Mouse (Mus musculus): ENCODE results near the gene Wfdc15a. TPM values are rescaled to one million over a fixed set of nuclear protein-coding genes. Genes with fewer than 3 reads are reported as not detected.
A peak's percentile ranks its signal among the peaks of the same experiment; 100 is the strongest.

Gene Wfdc15a
- polyA plus RNA-seq, 1 experiment from 2014 or later, result not detected

- no peak overlapping the region for H3K27ac ChIP-seq (replicated peaks)
- peaks cover 53% of the 10 kb centered on the region for H3K27me3 ChIP-seq (replicated peaks)
- H3K4me3 ChIP-seq, result no peak overlapping the region
- H3K9me3 ChIP-seq, result no peaks in the 10 kb centered on the region
- WGBS, result 68% methylated on average over 3 of the region's 3 CpGs
- H3K9ac ChIP-seq, result no peak overlapping the region
- no peak for ATAC-seq (ENCODE audit: extremely low read depth, insufficient number of reproducible peaks, low FRiP score, low TSS enrichment)
- H3K4me2 ChIP-seq, result no peak overlapping the region
- H3K36me3 ChIP-seq, result no peaks in the 10 kb centered on the region
- peaks cover 28% of the 10 kb centered on the region for H3K4me1 ChIP-seq
These were observed 24.1 kb downstream of the Wfdc15a start for GRCm38 (mm10) chr2:164175850-164176249.

DNA sequence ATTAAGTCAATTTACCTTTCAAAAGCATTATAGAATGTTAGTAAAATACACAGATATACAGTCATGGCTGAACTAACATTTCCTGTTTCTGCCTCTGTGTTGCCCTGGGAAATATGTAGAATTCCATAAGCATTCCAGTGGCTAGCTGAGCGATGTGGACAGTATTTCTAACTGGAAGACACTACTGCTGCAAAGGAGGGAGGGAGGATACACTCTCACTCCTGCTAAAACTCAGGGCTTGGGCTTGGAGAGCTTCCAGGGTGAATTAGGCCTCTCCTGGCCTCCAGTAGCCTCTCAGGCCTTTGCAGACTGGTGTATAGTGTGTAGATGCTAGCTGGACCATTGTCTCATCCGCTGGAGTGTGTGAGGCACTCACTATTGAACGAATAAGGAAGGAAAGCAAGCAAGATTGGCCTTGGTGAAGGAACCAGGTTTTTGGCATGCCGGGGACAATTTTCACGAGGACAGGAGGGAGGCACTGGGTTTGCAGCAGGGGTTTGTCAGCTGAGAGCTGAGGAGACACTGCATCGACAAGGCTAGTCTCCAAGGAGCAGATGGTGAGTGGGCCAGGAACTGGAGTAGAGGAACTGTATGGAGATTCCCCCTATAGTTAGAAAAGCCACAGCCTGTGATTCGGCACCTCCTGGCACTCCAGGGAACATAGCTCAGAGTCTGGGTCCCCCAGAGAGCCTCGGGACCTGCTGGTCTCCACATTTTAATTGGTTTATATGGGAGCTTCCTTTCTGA is 25.1 kb downstream of the Wfdc15a start:
- H3K27ac ChIP-seq (replicated peaks), result no peak overlapping the region
- peaks cover 62% of the 10 kb centered on the region for H3K27me3 ChIP-seq (replicated peaks)
- H3K9me3 ChIP-seq, result no peaks in the 10 kb centered on the region
- H3K4me2 ChIP-seq, result no peak overlapping the region
- ATAC-seq (ENCODE audit: extremely low read depth, insufficient number of reproducible peaks, low FRiP score, low TSS enrichment), result no peak
- no peak overlapping the region for H3K9ac ChIP-seq
- H3K4me3 ChIP-seq, result no peak overlapping the region
- peaks cover 35% of the 10 kb centered on the region for H3K4me1 ChIP-seq
- no peaks in the 10 kb centered on the region for H3K36me3 ChIP-seq
- WGBS, result 57% methylated on average over 8 of the region's 8 CpGs

DNA sequence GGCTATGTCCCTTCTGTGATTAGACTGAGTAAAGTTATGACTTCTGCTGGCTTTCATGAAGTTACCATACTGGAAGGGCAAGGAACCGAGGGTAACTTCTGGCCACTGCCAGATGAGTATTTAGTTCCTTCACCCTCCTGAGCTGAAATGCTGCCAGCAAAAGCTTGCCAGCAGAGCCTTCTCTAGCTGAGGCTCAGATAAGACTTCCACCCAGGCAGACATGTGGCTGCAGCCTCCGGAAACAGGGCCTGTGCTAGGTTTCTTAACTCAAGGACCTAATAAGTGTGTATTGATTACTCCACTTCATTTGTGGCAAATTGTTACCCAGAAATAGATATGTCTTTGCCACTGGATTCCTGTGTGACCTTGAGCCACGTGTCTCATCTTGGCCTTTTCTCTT is 26.5 kb downstream of the Wfdc15a start:
- H3K4me3 ChIP-seq, result no peak overlapping the region
- H3K27ac ChIP-seq (replicated peaks), result peak overlapping the region; percentile 43
- WGBS, result 23% methylated on average over 3 of the region's 3 CpGs
- peaks cover 38% of the 10 kb centered on the region for H3K4me1 ChIP-seq
- H3K27me3 ChIP-seq (replicated peaks), result peaks cover 68% of the 10 kb centered on the region
- no peaks in the 10 kb centered on the region for H3K36me3 ChIP-seq
- H3K9me3 ChIP-seq, result no peaks in the 10 kb centered on the region
- no peak for ATAC-seq (ENCODE audit: extremely low read depth, insufficient number of reproducible peaks, low FRiP score, low TSS enrichment)
- no peak overlapping the region for H3K4me2 ChIP-seq
- H3K9ac ChIP-seq, result no peak overlapping the region

DNA sequence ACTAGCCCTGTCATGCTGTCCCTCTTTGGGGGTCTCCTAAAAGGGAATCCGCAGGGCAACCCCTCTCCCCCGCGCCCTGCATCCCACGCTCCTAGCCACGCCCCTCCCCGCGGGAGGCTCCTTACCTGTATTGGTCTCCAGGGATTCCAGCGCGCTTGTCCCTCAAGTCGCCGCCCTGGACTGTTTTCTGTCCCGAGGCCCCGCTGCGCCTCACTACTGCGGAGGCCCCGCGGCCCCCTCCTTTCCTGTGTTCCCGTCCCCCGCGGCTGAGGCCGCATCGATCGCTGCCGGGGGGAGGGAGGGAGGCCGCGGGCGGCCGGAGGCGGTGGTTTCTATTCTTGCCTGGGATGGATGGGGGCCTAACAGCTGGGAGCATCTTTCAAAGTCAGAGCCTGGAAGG is 29.0 kb downstream of the Wfdc15a start, which contains the start of gene Kcns1:
Kcns1 (minus strand) TSS at position 212 of the 400 bp plus-strand sequence.
- ATAC-seq (ENCODE audit: extremely low read depth, insufficient number of reproducible peaks, low FRiP score, low TSS enrichment), result no peak
- Histone ChIP-seq H3K36me3 (no peaks in the 10 kb centered on the region), H3K9me3 (no peaks in the 10 kb centered on the region), H3K9ac (peak within 1 kb of the TSS; percentile 71), H3K27me3 (replicated peaks) (peaks cover 74% of the 10 kb centered on the region), H3K4me3 (peak within 1 kb of the TSS; percentile 47), H3K27ac (replicated peaks) (no peak within 1 kb of the TSS), H3K4me2 (peak within 1 kb of the TSS; percentile 73), H3K4me1 (peaks cover 46% of the 10 kb centered on the region)
- 2% methylated on average over 29 of the region's 29 CpGs for WGBS

- no peak overlapping the region for H3K27ac ChIP-seq (replicated peaks)
- no peak for ATAC-seq (ENCODE audit: extremely low read depth, insufficient number of reproducible peaks, low FRiP score, low TSS enrichment)
- no peaks in the 10 kb centered on the region for H3K36me3 ChIP-seq
- H3K27me3 ChIP-seq (replicated peaks), result peaks cover 80% of the 10 kb centered on the region
- peak overlapping the region; percentile 71; the same call in 1 of the 2 replicates for H3K9ac ChIP-seq
- H3K4me1 ChIP-seq, result peaks cover 46% of the 10 kb centered on the region
- no peaks in the 10 kb centered on the region for H3K9me3 ChIP-seq
- WGBS, result 10% methylated on average over 11 of the region's 11 CpGs
- peak overlapping the region; percentile 47; the same call in 1 of the 2 replicates for H3K4me3 ChIP-seq
- peak overlapping the region; percentile 73 for H3K4me2 ChIP-seq
These were observed 29.6 kb downstream of the Wfdc15a start for GRCm38 (mm10) chr2:164170326-164170725.

- peak overlapping the region; percentile 50; the same call in 1 of the 2 replicates for H3K9ac ChIP-seq
These were observed 31.4 kb downstream of the Wfdc15a start for GRCm38 (mm10) chr2:164168571-164168946.

DNA sequence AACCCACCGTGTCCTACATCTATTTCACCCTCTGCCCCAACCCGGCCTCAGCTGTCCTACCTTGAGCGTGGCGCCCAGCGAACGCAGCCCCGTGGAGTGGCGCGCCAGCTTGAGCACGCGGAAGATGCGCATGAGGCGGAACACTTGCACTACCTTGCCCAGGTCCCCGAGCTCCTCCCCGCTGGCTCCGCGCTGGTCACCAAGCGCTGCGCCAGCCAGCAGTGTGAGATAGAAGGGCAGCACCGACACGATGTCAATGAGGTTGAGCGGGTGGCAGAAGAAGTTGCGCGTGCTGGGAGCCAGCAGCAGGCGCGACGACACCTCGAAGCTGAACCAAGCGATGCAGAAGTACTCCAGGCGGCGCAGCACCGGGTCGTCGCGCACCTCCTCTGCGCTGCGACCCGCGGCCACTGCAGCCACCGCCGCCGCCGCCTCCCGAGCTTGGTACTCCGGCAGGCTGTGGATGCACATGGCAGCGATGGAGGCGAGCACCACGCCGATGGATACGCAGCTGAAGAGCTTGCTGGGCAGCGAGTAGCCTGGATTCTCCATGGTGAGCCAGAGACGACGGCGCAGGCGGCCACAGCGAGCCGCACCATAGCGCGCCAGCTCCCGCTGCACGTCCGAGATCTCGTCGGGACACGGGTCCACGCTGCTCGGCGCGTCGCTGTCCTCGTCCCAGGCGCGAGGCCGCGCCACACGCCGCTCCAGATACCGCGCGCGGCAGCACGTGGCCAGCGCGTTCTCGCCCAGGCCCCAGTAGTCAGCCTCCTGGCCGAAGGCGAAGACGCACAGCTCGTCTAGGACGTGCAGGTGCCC is 32.0 kb downstream of the Wfdc15a start:
- H3K4me3 ChIP-seq, result peak overlapping the region; percentile 45
- peak overlapping the region; percentile 67 for H3K4me2 ChIP-seq
- ATAC-seq (ENCODE audit: extremely low read depth, insufficient number of reproducible peaks, low FRiP score, low TSS enrichment), result no peak
- peak overlapping the region; percentile 50 for H3K9ac ChIP-seq
- H3K27me3 ChIP-seq (replicated peaks), result peaks cover 96% of the 10 kb centered on the region
- no peaks in the 10 kb centered on the region for H3K9me3 ChIP-seq
- WGBS, result 13% methylated on average over 88 of the region's 90 CpGs
- no peaks in the 10 kb centered on the region for H3K36me3 ChIP-seq
- peaks cover 27% of the 10 kb centered on the region for H3K4me1 ChIP-seq
- H3K27ac ChIP-seq (replicated peaks), result no peak overlapping the region

More at GRCm38 (mm10) chr2:164168571-164168946, 31.4 kb downstream of the Wfdc15a start:
- H3K27ac ChIP-seq (replicated peaks), result no peak overlapping the region
- no peaks in the 10 kb centered on the region for H3K9me3 ChIP-seq
- peak overlapping the region; percentile 45 for H3K4me3 ChIP-seq
- no peak for ATAC-seq (ENCODE audit: extremely low read depth, insufficient number of reproducible peaks, low FRiP score, low TSS enrichment)
- WGBS, result 11% methylated on average over 28 of the region's 42 CpGs
- peaks cover 90% of the 10 kb centered on the region for H3K27me3 ChIP-seq (replicated peaks)
- peak overlapping the region; percentile 67 for H3K4me2 ChIP-seq
- no peaks in the 10 kb centered on the region for H3K36me3 ChIP-seq
- peaks cover 32% of the 10 kb centered on the region for H3K4me1 ChIP-seq

DNA sequence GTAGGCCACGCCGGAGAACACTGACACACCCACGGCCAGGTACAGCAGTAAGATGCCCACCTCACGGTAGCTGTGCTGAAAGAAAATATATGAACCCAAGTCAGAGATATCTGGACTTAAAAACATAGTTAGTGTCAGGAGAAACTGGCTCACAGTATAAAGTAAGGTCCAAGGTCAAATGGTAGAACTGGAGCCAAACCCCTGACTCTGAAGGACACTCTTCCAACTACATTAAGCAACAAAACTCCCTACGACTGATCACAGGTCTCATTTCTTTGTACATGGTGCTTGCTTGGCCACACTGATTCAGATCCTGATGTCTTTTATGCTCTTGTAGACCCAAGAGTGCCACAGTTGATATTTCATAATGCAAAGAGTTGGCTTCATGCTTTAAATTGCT is 35.0 kb downstream of the Wfdc15a start:
- Histone ChIP-seq H3K4me3 (no peak overlapping the region), H3K4me2 (no peak overlapping the region), H3K27me3 (replicated peaks) (peaks cover 75% of the 10 kb centered on the region), H3K27ac (replicated peaks) (no peak overlapping the region), H3K4me1 (peaks cover 11% of the 10 kb centered on the region), H3K9ac (no peak overlapping the region), H3K9me3 (no peaks in the 10 kb centered on the region), H3K36me3 (no peaks in the 10 kb centered on the region)
- ATAC-seq (ENCODE audit: extremely low read depth, insufficient number of reproducible peaks, low FRiP score, low TSS enrichment), result no peak
- WGBS, result 82% methylated on average over 5 of the region's 5 CpGs

DNA sequence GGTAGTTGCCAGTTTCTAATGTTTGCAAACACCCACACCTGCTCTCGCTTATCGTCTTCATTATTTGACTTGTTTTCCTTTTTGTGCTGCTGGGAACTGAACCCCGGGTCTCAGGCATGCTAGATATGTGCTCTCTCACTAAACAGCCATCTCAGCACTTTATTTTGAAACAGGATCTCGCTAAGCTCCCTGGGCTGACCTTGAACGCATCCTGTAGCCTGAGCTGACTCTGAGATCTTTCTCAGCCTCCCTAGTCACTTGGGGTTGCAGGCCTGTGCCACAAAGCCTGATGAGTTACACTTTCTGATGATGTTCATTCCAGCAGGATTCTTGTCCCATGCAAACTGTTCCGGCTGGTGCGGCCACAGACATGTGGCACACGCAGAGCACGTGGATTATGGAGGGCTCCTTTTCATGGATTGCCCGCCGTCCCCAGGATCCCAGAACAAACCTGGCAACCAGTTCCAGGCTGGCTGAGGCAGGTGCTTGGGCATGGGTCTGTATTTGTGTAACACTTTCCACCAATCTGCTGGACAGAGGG is 38.3 kb downstream of the Wfdc15a start:
- 72% methylated on average over 11 of the region's 11 CpGs for WGBS
- no peak overlapping the region for H3K27ac ChIP-seq (replicated peaks)
- peaks cover 4% of the 10 kb centered on the region for H3K36me3 ChIP-seq

DNA sequence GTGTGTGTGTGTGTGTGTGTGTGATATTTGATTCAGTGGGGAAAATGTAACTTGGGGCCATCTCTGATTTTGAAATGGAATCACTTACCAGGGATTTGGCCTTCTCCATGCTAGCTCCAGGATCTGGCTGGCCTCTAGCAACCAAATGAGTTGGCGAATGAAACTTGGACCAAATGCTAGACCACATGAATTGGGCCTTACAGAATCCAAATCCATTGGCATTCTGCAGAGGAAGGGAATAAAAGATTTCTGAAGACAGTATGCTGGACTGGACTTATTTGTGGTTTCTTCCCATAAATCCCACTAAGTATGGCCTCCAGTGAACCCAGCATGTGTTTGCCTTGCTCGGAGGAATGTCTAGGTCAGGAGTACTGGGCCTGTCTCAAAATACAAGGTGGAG is 41.1 kb downstream of the Wfdc15a start:
- Histone ChIP-seq H3K27me3 (replicated peaks) (peaks cover 15% of the 10 kb centered on the region; the same call in 1 of the 2 replicates), H3K27ac (replicated peaks) (no peak overlapping the region), H3K36me3 (peaks cover 26% of the 10 kb centered on the region), H3K4me1 (no peaks in the 10 kb centered on the region), H3K9ac (no peak overlapping the region), H3K4me2 (no peak overlapping the region), H3K9me3 (no peaks in the 10 kb centered on the region), H3K4me3 (no peak overlapping the region)
- no peak for ATAC-seq (ENCODE audit: extremely low read depth, insufficient number of reproducible peaks, low FRiP score, low TSS enrichment)
- 89% methylated on average over 2 of the region's 2 CpGs for WGBS

More for the DNA sequence above, 38.3 kb downstream of the Wfdc15a start:
- Histone ChIP-seq H3K27me3 (replicated peaks) (peaks cover 42% of the 10 kb centered on the region), H3K4me3 (no peak overlapping the region), H3K9me3 (no peaks in the 10 kb centered on the region), H3K9ac (no peak overlapping the region), H3K4me1 (no peaks in the 10 kb centered on the region), H3K4me2 (no peak overlapping the region)
- no peak for ATAC-seq (ENCODE audit: extremely low read depth, insufficient number of reproducible peaks, low FRiP score, low TSS enrichment)

GRCm38 (mm10) chr2:164156158-164156557 is 43.8 kb downstream of the Wfdc15a start:
- Histone ChIP-seq H3K4me2 (no peak overlapping the region), H3K4me1 (no peaks in the 10 kb centered on the region), H3K9me3 (no peaks in the 10 kb centered on the region), H3K27me3 (replicated peaks) (no peaks in the 10 kb centered on the region), H3K27ac (replicated peaks) (no peak overlapping the region), H3K36me3 (peaks cover 50% of the 10 kb centered on the region), H3K4me3 (no peak overlapping the region), H3K9ac (no peak overlapping the region)
- whole genome bisulfite sequencing, result 81% methylated on average over 7 of the region's 7 CpGs
- ATAC-seq (ENCODE audit: extremely low read depth, insufficient number of reproducible peaks, low FRiP score, low TSS enrichment), result no peak

Measured in heart, embryonic 13.5 days (tissue).